Mouse (Mus musculus) megakaryocyte, embryonic 14.5 days (primary cell): ENCODE results near the gene Asprv1.

Experiments used
- FLI1 ChIP-seq: IDR thresholded peaks from 2 replicates; pipeline ENCODE4 v1.6.1; 2012; ENCODE audit warnings: low read length, inconsistent platforms, mixed read lengths
- GATA1 ChIP-seq: IDR thresholded peaks from 3 replicates; pipeline ENCODE4 v1.6.1; 2012; ENCODE audit warnings: mixed read lengths, low read length, inconsistent platforms, borderline replicate concordance

GRCm38 (mm10) chr6:86605260-86605659 is 22.7 kb upstream of the Asprv1 start:
- TF ChIP-seq GATA1 (no peak), FLI1 (no peak)
